16 mouse cellular contexts compared by ENCODE assay signal in the genomic region with DNA sequence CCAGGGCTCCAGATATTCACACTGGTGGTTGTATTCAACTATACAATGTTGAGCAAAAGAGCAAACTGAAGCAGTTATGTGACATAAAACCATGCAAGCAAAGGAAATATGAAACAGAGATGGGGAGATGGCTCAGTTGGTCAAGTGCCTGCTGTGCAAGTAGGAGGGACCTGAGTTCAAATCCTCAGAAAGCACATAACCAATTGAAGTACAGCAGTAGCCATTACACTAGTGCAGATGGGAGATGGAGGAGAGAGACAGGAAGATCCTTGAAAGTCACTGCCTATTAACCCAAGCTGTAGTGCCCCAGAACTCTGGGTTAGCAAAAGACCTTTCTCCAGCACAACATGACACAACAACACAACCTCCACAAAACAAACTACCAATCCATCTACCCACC.
"Had no signal": no experiment of that assay in that cellular context is flagged by ENCODE, and none has a peak within 500 bp of the region (broad histone marks: within the 10 kb centered on the region; RNA-seq: fewer than 3 reads in every experiment).

No protein-coding gene starts in this region.

- H3K4me2 ChIP-seq: liver, embryonic 15.5 days; lung, embryonic 15.5 days; midbrain, embryonic 15.5 days; neural tube, embryonic 12.5 days; stomach, embryonic 15.5 days had no signal

- ATAC-seq: liver, postnatal 0 days; lung, postnatal 0 days; midbrain, embryonic 15.5 days had no signal

- H3K4me1 ChIP-seq: liver, embryonic 15.5 days; stomach, embryonic 15.5 days had no signal

- H3K27ac ChIP-seq: liver, embryonic 15.5 days; lung, embryonic 15.5 days; macrophage; midbrain, embryonic 15.5 days; neural tube, embryonic 12.5 days; stomach, embryonic 15.5 days; stomach, postnatal 0 days had no signal

- DNase-seq: liver, postnatal 0 days; lung, adult 2 months; lung, postnatal 14 days; right cerebral cortex, postnatal 14 days; thymus, adult 2 months; thymus, postnatal 25 days; thymus, postnatal 4 days had no signal

- H3K9me3 ChIP-seq: liver, embryonic 15.5 days; lung, embryonic 15.5 days; megakaryocyte, embryonic 14.5 days; midbrain, embryonic 15.5 days; neural tube, embryonic 12.5 days; stomach, embryonic 15.5 days had no signal

- H3K4me3 ChIP-seq: liver, embryonic 15.5 days; lung, embryonic 15.5 days; megakaryocyte, embryonic 14.5 days; midbrain, embryonic 15.5 days; neural tube, embryonic 12.5 days; stomach, embryonic 15.5 days had no signal

- H3K27me3 ChIP-seq: liver, embryonic 15.5 days; lung, embryonic 15.5 days; midbrain, embryonic 15.5 days; neural tube, embryonic 12.5 days; stomach, embryonic 15.5 days had no signal

- H3K9ac ChIP-seq: liver, embryonic 15.5 days; liver, postnatal 0 days; lung, embryonic 15.5 days; midbrain, embryonic 15.5 days; neural tube, embryonic 12.5 days; stomach, embryonic 15.5 days had no signal

- H3K36me3 ChIP-seq: liver, embryonic 15.5 days; lung, embryonic 15.5 days; midbrain, embryonic 15.5 days; neural tube, embryonic 12.5 days; stomach, embryonic 15.5 days had no signal
